ENCODE assay signal across 24 mouse cellular contexts in genomic region chr1:170630489-170630888, GRCm38 (mm10). TPM values are rescaled to one million over a fixed set of nuclear protein-coding genes. Genes with fewer than 3 reads are reported as not detected.
A peak's percentile ranks its signal among the peaks of the same experiment; 100 is the strongest.
DNase-seq lines count a peak whose midpoint lies in the region; ATAC-seq and TF ChIP-seq lines count a peak whose summit lies in the region.
"Had no signal": no experiment of that assay in that cellular context is flagged by ENCODE, and none has a peak within 500 bp of the region (broad histone marks: within the 10 kb centered on the region; RNA-seq: fewer than 3 reads in every experiment).

No protein-coding gene starts in this region.

- H3K27me3 ChIP-seq in intestine, embryonic 14.5 days (replicated peaks; ENCODE audit: control insufficient read depth, insufficient read depth, low read length) = no peaks in the 10 kb centered on the region
- no peaks in the 10 kb centered on the region for H3K27me3 ChIP-seq in intestine, embryonic 16.5 days (replicated peaks; ENCODE audit: control insufficient read depth, insufficient read depth, low read length)
- peaks cover 3% of the 10 kb centered on the region; the same call in 1 of the 2 replicates for H3K27me3 ChIP-seq in liver, embryonic 12.5 days (replicated peaks)
- H3K27me3 ChIP-seq in stomach, postnatal 0 days (ENCODE audit: control insufficient read depth, insufficient read depth, low read length) = no peaks in the 10 kb centered on the region
- no peaks in the 10 kb centered on the region for H3K27me3 ChIP-seq in cerebellum, adult 2 months (ENCODE audit: control insufficient read depth, insufficient read depth, low read length)
- H3K27me3 ChIP-seq: forebrain, embryonic 13.5 days; hindbrain, embryonic 15.5 days; intestine, embryonic 15.5 days; kidney, embryonic 15.5 days; limb, embryonic 15.5 days; stomach, embryonic 15.5 days had no signal

- in situ Hi-C loops in ES-E14 (cut with MboI; ENCODE audit: low sequenced_read_pairs in 2 of 2, unreplicated experiment in 2 of 2) = no loop called here

- peak; percentile 37 for DNase-seq in intestine, embryonic 14.5 days (ENCODE audit: low spot score)
- no peak for DNase-seq in ES-E14 (ENCODE audit: low read depth, low spot score)
- peak; percentile 9 for DNase-seq in stomach, postnatal 0 days (ENCODE audit: low spot score)
- no peak for DNase-seq in right cerebral cortex, adult 2 months (ENCODE audit: low spot score in 2 of 2)
- no peak for DNase-seq in cerebellum, adult 2 months
- DNase-seq: adrenal gland, postnatal 36 days; B cell, adult 2 months; cerebellum, adult 11-12 months; cerebellum, postnatal 14 days; gastrocnemius, postnatal 36 days; kidney, postnatal 36 days; left cerebral cortex, postnatal 4 days; right cerebral cortex, postnatal 4 days; thymus, adult 2 months had no signal

- H3K4me3 ChIP-seq in intestine, embryonic 14.5 days (ENCODE audit: low read depth, low read length) = no peak overlapping the region
- H3K4me3 ChIP-seq in intestine, embryonic 16.5 days (ENCODE audit: low read length) = no peak overlapping the region
- no peak overlapping the region for H3K4me3 ChIP-seq in ES-E14 (ENCODE audit: insufficient read depth in 1 of 2, low read depth in 1 of 2, low read length in 2 of 2, poor library complexity in 1 of 2, severe bottlenecking in 1 of 2)
- H3K4me3 ChIP-seq in liver, embryonic 12.5 days = no peak overlapping the region
- no peak overlapping the region for H3K4me3 ChIP-seq in stomach, postnatal 0 days (ENCODE audit: low read depth, low read length)
- no peak overlapping the region for H3K4me3 ChIP-seq in cerebellum, adult 2 months (replicated peaks; ENCODE audit: insufficient read depth, low read depth, low read length)
- H3K4me3 ChIP-seq: forebrain, embryonic 13.5 days; hindbrain, embryonic 15.5 days; intestine, embryonic 15.5 days; kidney, embryonic 15.5 days; limb, embryonic 15.5 days; stomach, embryonic 15.5 days had no signal

- no peak for TF ChIP-seq POLR2A in cerebellum, adult 2 months (IDR thresholded peaks at IDR 0.05; ENCODE audit: borderline replicate concordance, insufficient read depth, low read length)

- no peak for TF ChIP-seq CTCF in stomach, postnatal 0 days (IDR thresholded peaks at IDR 0.05; ENCODE audit: low read depth)
- no peak for TF ChIP-seq CTCF in cerebellum, adult 2 months (IDR thresholded peaks at IDR 0.05; ENCODE audit: borderline replicate concordance, insufficient read depth, low read depth, low read length)

- no peak for ATAC-seq in intestine, embryonic 14.5 days (replicated peaks; ENCODE audit: low FRiP score, low TSS enrichment, low read depth)
- ATAC-seq in intestine, embryonic 16.5 days = no peak
- ATAC-seq in liver, embryonic 12.5 days = peak; percentile 84
- ATAC-seq in stomach, postnatal 0 days (ENCODE audit: low FRiP score, low TSS enrichment) = no peak
- ATAC-seq: forebrain, embryonic 13.5 days; intestine, embryonic 15.5 days; midbrain, embryonic 16.5 days had no signal

- peaks cover 3% of the 10 kb centered on the region; the same call in 1 of the 2 replicates for H3K9me3 ChIP-seq in intestine, embryonic 14.5 days (ENCODE audit: control insufficient read depth, low read length)
- no peaks in the 10 kb centered on the region for H3K9me3 ChIP-seq in intestine, embryonic 16.5 days (ENCODE audit: control insufficient read depth, low read length)
- no peaks in the 10 kb centered on the region for H3K9me3 ChIP-seq in ES-E14 (ENCODE audit: control insufficient read depth, insufficient read depth, low read depth, low read length)
- no peaks in the 10 kb centered on the region for H3K9me3 ChIP-seq in liver, embryonic 12.5 days (replicated peaks)
- no peaks in the 10 kb centered on the region for H3K9me3 ChIP-seq in stomach, postnatal 0 days (ENCODE audit: control insufficient read depth, low read length)
- H3K9me3 ChIP-seq: hindbrain, embryonic 15.5 days; intestine, embryonic 15.5 days; kidney, embryonic 15.5 days; limb, embryonic 15.5 days; stomach, embryonic 15.5 days had no signal

- H3K27ac ChIP-seq in intestine, embryonic 14.5 days (ENCODE audit: low read depth) = no peak overlapping the region
- H3K27ac ChIP-seq in intestine, embryonic 16.5 days (ENCODE audit: low read length) = no peak overlapping the region
- no peak overlapping the region for H3K27ac ChIP-seq in ES-E14 (ENCODE audit: insufficient read depth, low read depth, low read length, poor library complexity, severe bottlenecking)
- H3K27ac ChIP-seq in liver, embryonic 12.5 days = no peak overlapping the region
- H3K27ac ChIP-seq in stomach, postnatal 0 days (replicated peaks) = no peak overlapping the region
- H3K27ac ChIP-seq in cerebellum, adult 2 months (ENCODE audit: insufficient read depth, low read length) = no peak overlapping the region
- H3K27ac ChIP-seq: forebrain, embryonic 13.5 days; hindbrain, embryonic 15.5 days; intestine, embryonic 15.5 days; kidney, embryonic 15.5 days; limb, embryonic 15.5 days; macrophage; stomach, embryonic 15.5 days had no signal

- H3K4me2 ChIP-seq in intestine, embryonic 14.5 days (ENCODE audit: low read length) = no peak overlapping the region
- H3K4me2 ChIP-seq in intestine, embryonic 16.5 days (ENCODE audit: low read depth, low read length) = no peak overlapping the region
- no peak overlapping the region for H3K4me2 ChIP-seq in liver, embryonic 12.5 days
- no peak overlapping the region for H3K4me2 ChIP-seq in stomach, postnatal 0 days (replicated peaks; ENCODE audit: low read depth)
- H3K4me2 ChIP-seq: forebrain, embryonic 13.5 days; hindbrain, embryonic 15.5 days; intestine, embryonic 15.5 days; kidney, embryonic 15.5 days; limb, embryonic 15.5 days; stomach, embryonic 15.5 days had no signal

- TF ChIP-seq EP300 in stomach, postnatal 0 days (optimal IDR thresholded peaks at IDR 0.05) = no peak

- no peak overlapping the region for H3K9ac ChIP-seq in intestine, embryonic 14.5 days (ENCODE audit: low read length)
- H3K9ac ChIP-seq in intestine, embryonic 16.5 days (ENCODE audit: low read depth, low read length) = no peak overlapping the region
- H3K9ac ChIP-seq in ES-E14 (ENCODE audit: insufficient read depth, low read depth, low read length, poor library complexity, severe bottlenecking) = no peak overlapping the region
- no peak overlapping the region for H3K9ac ChIP-seq in liver, embryonic 12.5 days
- H3K9ac ChIP-seq in stomach, postnatal 0 days (ENCODE audit: low read length) = no peak overlapping the region
- H3K9ac ChIP-seq: forebrain, embryonic 13.5 days; hindbrain, embryonic 15.5 days; intestine, embryonic 15.5 days; kidney, embryonic 15.5 days; limb, embryonic 15.5 days; stomach, embryonic 15.5 days had no signal

- 83% methylated on average over 4 of the region's 4 CpGs for WGBS in intestine, embryonic 14.5 days
- WGBS in intestine, embryonic 16.5 days = 83% methylated on average over 4 of the region's 4 CpGs
- WGBS in liver, embryonic 12.5 days (ENCODE audit: insufficient replicate concordance) = 75% methylated on average over 4 of the region's 4 CpGs
- WGBS in stomach, postnatal 0 days = 75% methylated on average over 4 of the region's 4 CpGs
- WGBS in cerebellum, adult 2 months = 75% methylated on average over 4 of the region's 4 CpGs

- H3K4me1 ChIP-seq in intestine, embryonic 14.5 days (replicated peaks; ENCODE audit: control insufficient read depth, insufficient read depth, low read length) = no peaks in the 10 kb centered on the region
- no peaks in the 10 kb centered on the region for H3K4me1 ChIP-seq in intestine, embryonic 16.5 days (ENCODE audit: control insufficient read depth, insufficient read depth, low read length)
- 0 out of 4 replicates have a peak, but pooled peaks cover 0 to 2% of the 10 kb centered on the region in 2 experiments for H3K4me1 ChIP-seq in ES-E14 (ENCODE audit: control insufficient read depth in 2 of 2, insufficient read depth in 2 of 2, low read length in 2 of 2, poor library complexity in 1 of 2)
- peaks cover 12% of the 10 kb centered on the region for H3K4me1 ChIP-seq in liver, embryonic 12.5 days
- H3K4me1 ChIP-seq in stomach, postnatal 0 days (replicated peaks; ENCODE audit: control insufficient read depth, insufficient read depth) = no peaks in the 10 kb centered on the region
- no peaks in the 10 kb centered on the region for H3K4me1 ChIP-seq in cerebellum, adult 2 months (ENCODE audit: control insufficient read depth, insufficient read depth, low read length)
- H3K4me1 ChIP-seq: forebrain, embryonic 13.5 days; hindbrain, embryonic 15.5 days; intestine, embryonic 15.5 days; kidney, embryonic 15.5 days; limb, embryonic 15.5 days; stomach, embryonic 15.5 days had no signal

- no peaks in the 10 kb centered on the region for H3K36me3 ChIP-seq in intestine, embryonic 14.5 days (ENCODE audit: control insufficient read depth, insufficient read depth, low read length)
- no peaks in the 10 kb centered on the region for H3K36me3 ChIP-seq in intestine, embryonic 16.5 days (ENCODE audit: control insufficient read depth, insufficient read depth, low read length)
- H3K36me3 ChIP-seq in ES-E14 (ENCODE audit: control insufficient read depth, insufficient read depth, low read length, poor library complexity, severe bottlenecking) = no peaks in the 10 kb centered on the region
- H3K36me3 ChIP-seq in liver, embryonic 12.5 days = no peaks in the 10 kb centered on the region
- H3K36me3 ChIP-seq in stomach, postnatal 0 days (ENCODE audit: control insufficient read depth, insufficient read depth, low read length) = no peaks in the 10 kb centered on the region
- H3K36me3 ChIP-seq: hindbrain, embryonic 15.5 days; intestine, embryonic 15.5 days; kidney, embryonic 15.5 days; limb, embryonic 15.5 days; stomach, embryonic 15.5 days had no signal

TF ChIP-seq in ES-E14, 5 proteins besides CTCF, POLR2A, EP300 and RAD21:
- TF ChIP-seq HCFC1 (IDR thresholded peaks at IDR 0.05; ENCODE audit: borderline replicate concordance, insufficient read depth, low read length) (no peak), MAFK (IDR thresholded peaks at IDR 0.05; ENCODE audit: insufficient read depth, low read depth, low read length) (peak; percentile 66; the same call in 1 of the 2 replicates)

RNA-seq across cellular contexts. Expression of gene Olfml2b, which starts 13.8 kb away (rescaled TPM):
- 22.4 and 28.3 TPM in 2 replicates for polyA plus RNA-seq in intestine, embryonic 14.5 days (2014; fragmentation: Nextera tagmentation; extraction: Ambion mirVana)
- 17.0 and 17.2 TPM in 2 replicates for polyA plus RNA-seq in intestine, embryonic 16.5 days (2015; fragmentation: Nextera tagmentation; extraction: Ambion mirVana)
- 1.1 and 2.2 TPM in 2 replicates for total RNA-seq in ES-E14 (2012; rRNA removed)
- 2.1 and 2.6 TPM in 2 replicates for polyA plus RNA-seq in liver, embryonic 12.5 days (2016; fragmentation: Nextera tagmentation; extraction: Ambion mirVana)
- 31.8 and 33.6 TPM in 2 replicates for polyA plus RNA-seq in stomach, postnatal 0 days (2015; fragmentation: Nextera tagmentation; extraction: Ambion mirVana)
- 3.1 and 3.8 TPM in 2 replicates for polyA plus RNA-seq in cerebellum, adult 2 months (2012; rRNA removed)

RNA-seq across cellular contexts. Expression of gene Nos1ap, which starts 40.8 kb away (rescaled TPM):
- 11.1 and 12.1 TPM in 2 replicates for polyA plus RNA-seq in intestine, embryonic 14.5 days (2014; fragmentation: Nextera tagmentation; extraction: Ambion mirVana)
- polyA plus RNA-seq in intestine, embryonic 16.5 days (2015; fragmentation: Nextera tagmentation; extraction: Ambion mirVana) = 6.2 and 8.1 TPM in 2 replicates
- total RNA-seq in ES-E14 (2012; rRNA removed) = 0.49 and 0.53 TPM in 2 replicates
- polyA plus RNA-seq in liver, embryonic 12.5 days (2016; fragmentation: Nextera tagmentation; extraction: Ambion mirVana) = 6.2 and 6.4 TPM in 2 replicates
- polyA plus RNA-seq in stomach, postnatal 0 days (2015; fragmentation: Nextera tagmentation; extraction: Ambion mirVana) = 6.8 and 8.0 TPM in 2 replicates
- polyA plus RNA-seq in cerebellum, adult 2 months (2012; rRNA removed) = 50.1 and 51.4 TPM in 2 replicates

Comparison
In these comparisons a context has a peak if more than half of its experiments do, and no peak if none do; other contexts are left out.
1. DNase-seq: peak in intestine, embryonic 14.5 days (single experiment) and stomach, postnatal 0 days (single experiment); none in ES-E14 (single experiment), right cerebral cortex, adult 2 months (0 of 2) and cerebellum, adult 2 months (0 of 2).